Mouse (Mus musculus) left cerebral cortex, postnatal 25 days (tissue): ENCODE results near the gene Morn1. TPM values are rescaled to one million over a fixed set of nuclear protein-coding genes. Genes with fewer than 3 reads are reported as not detected.
A peak's percentile ranks its signal among the peaks of the same experiment; 100 is the strongest.

ENCODE experiments used
- DNase-seq, 2 experiments: peaks; one replicate each; pipeline ENCODE4 v3.0.0; 2022; ENCODE audit warnings: low spot score in 2 of 2, mixed read lengths in 1 of 2
- intact Hi-C: fragments of 180-260 bp; cut with DNase I; formaldehyde crosslinking; loops from one replicate; pipeline ENCODE4 v1.15.1; 2025
- total RNA-seq, 2 experiments: library from RNA; stranded (reverse); gene quantifications; 2 replicates each; pipeline ENCODE4 v1.2.3; 2021

The Morn1 gene
- total RNA-seq, 2 experiments from 2014 or later = 8.6 to 9.7 TPM

GRCm38 (mm10) chr4:155113766-155114410, 27.5 kb downstream of the Morn1 start:
- intact Hi-C loops = no loop called here
- peak in 1 of 2 experiments; percentile 80 for DNase-seq

GRCm38 (mm10) chr4:155116607-155117006, 30.2 kb downstream of the Morn1 start:
- DNase-seq = no peak
- intact Hi-C loops = no loop called here

DNA sequence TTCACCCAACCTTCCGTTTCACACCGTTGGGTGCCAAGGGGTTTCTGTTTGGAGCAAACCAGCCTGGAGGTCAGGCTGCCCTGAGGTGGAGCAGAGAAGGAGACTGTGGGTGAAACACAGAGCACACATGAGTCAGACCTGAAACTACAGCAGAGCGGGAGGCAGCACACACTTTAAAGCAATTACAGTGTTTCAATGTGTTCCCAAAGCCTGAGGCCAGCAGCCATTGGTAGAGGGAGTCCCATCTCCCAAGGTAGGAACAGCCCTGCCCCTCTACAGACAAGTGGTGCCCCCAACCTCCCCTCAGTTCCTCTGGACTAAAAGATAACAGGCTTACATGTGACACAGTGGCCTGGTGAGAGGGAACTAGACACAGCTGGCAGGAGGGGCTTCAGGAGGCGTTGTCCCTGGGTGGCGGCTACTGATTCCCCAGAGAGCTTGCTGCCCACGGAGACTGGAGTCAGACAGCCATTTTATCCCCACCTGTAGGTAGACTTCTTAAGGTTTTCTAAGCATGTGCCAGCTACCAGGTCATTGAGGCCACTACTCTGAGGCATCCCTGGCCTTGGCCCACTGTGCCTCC, 31.1 kb downstream of the Morn1 start:
- intact Hi-C loops = no loop called here
- DNase-seq = no peak

GRCm38 (mm10) chr4:155118278-155118677, 31.9 kb downstream of the Morn1 start:
- DNase-seq = no peak
- intact Hi-C loops = no loop called here

- intact Hi-C loops = loop anchor here (5.0 to 10.0 kb wide), 2 partner anchors 52 to 125 kb away; partner anchors contain the start of gene Faap20
These were observed 33.7 kb downstream of the Morn1 start for GRCm38 (mm10) chr4:155120038-155120437.

DNA sequence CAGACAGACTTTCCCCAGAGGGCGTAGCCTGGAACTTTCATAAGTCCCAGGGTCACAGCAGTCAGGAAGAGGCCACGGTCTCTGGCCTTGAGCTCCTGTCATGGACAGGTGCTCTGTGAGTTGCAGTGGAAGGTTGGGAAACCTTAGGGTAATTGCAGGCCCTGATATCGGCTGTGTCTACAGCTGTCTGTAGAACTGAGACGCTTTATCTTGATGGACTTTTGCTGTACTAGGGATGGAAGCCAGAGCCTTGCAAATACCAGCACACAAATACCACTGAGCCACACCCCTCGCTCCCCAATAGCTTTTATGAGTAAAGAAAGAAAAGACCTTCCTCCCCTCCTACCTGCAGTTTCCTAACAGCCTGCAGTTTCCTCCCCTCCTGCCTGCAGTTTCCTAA, 34.2 kb downstream of the Morn1 start:
- intact Hi-C loops = loop anchor here (5.0 to 10.0 kb wide), 2 partner anchors 52 to 124 kb away; partner anchors contain the start of gene Faap20
- DNase-seq = no peak

More at GRCm38 (mm10) chr4:155120038-155120437, 33.7 kb downstream of the Morn1 start:
- DNase-seq = no peak

- intact Hi-C loops = loop anchor here (5.0 to 10.0 kb wide), 2 partner anchors 51 to 124 kb away; partner anchors contain the start of gene Faap20
- no peak for DNase-seq
These were observed 34.8 kb downstream of the Morn1 start for GRCm38 (mm10) chr4:155121222-155121621.

DNA sequence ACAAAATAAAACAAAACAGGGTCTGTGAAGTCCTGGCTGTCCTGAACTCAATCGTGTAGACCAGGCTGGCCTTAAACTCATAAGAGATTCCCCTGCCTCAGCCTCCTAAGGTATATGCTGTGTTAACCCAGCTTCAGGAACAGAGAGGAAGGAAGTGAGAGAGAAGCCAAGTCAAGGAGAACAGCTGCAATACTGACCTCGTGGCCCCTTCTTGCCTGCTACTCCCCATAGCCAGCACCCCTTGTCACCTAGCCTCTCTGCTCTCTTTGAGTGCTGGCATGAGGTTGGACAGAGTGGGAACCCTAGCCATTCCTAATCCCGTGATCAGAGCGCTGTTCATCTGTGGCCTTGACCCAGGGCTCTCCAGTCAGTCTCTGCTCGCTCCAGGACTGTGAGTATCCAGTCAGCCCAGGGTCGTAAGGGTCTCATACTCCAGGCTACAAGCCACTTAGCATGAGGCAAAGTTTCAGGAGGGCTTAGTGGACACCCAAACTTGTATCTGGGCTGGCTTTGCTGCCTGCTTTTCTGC, 35.6 kb downstream of the Morn1 start:
- DNase-seq = no peak
- intact Hi-C loops = loop anchor here (5.0 to 10.0 kb wide), 2 partner anchors 50 to 123 kb away; partner anchors contain the start of gene Faap20

- intact Hi-C loops = loop anchor here (5.0 to 10.0 kb wide), 2 partner anchors 50 to 122 kb away; partner anchors contain the start of gene Faap20
These were observed 36.2 kb downstream of the Morn1 start for GRCm38 (mm10) chr4:155122444-155123040.

GRCm38 (mm10) chr4:155123868-155124534, 37.6 kb downstream of the Morn1 start:
- no peak for DNase-seq
- intact Hi-C loops = loop anchor here (5.0 to 10.0 kb wide), 2 partner anchors 48 to 121 kb away; partner anchors contain the start of gene Faap20

More at GRCm38 (mm10) chr4:155122444-155123040, 36.2 kb downstream of the Morn1 start:
- peak; percentile 98 to 99 for DNase-seq

GRCm38 (mm10) chr4:155125310-155125709, 38.9 kb downstream of the Morn1 start:
- no peak for DNase-seq
- intact Hi-C loops = loop anchor here (10.0 kb wide), 1 partner anchor 119 kb away; the partner anchor contains the start of gene Faap20

GRCm38 (mm10) chr4:155126194-155126593, 39.8 kb downstream of the Morn1 start:
- intact Hi-C loops = loop anchor here (10.0 kb wide), 1 partner anchor 119 kb away; the partner anchor contains the start of gene Faap20
- no peak for DNase-seq

DNA sequence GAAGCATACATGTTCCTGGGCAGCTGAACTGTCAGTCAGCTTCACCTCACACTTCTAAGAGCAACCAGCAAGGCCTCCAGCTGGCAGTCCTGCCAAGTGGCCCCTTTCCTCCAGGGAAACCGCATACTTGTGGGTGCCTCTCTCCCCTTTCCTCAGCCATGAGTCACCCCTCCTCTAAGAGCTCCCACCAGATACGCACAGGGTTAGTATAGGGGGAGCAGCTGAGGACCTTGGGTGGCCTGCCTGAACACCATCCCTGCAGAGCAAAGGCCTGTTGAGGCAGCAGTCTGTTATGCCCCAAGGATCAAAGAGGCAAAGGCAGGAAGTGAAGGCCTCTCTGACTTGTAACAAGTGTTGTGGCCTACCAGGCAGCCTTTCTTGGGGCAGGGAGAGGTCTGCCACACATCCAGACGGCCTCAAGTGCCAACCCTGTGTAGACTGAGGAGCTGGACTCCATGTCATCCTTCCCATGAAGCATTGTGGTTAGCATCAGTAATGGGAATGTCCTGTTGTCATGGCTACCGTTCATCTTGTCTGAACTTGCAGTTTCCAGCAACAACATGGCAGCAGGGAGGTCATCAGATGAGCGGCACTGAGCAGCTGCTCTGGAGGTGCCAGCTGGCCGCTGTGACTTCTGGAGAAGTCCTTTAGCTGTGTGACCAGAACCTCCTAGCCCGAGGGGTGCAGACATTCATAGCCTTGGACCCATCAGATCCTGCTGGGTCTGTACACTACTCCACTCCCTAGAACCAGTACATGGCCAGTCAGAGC, 40.4 kb downstream of the Morn1 start:
- DNase-seq = no peak
- intact Hi-C loops = loop anchor here (10.0 kb wide), 1 partner anchor 118 kb away; the partner anchor contains the start of gene Faap20

GRCm38 (mm10) chr4:155128411-155128810, 42.0 kb downstream of the Morn1 start:
- intact Hi-C loops = loop anchor here (10.0 kb wide), 1 partner anchor 116 kb away; the partner anchor contains the start of gene Faap20
- DNase-seq = no peak

- intact Hi-C loops = loop anchor here (10.0 kb wide), 1 partner anchor 115 kb away; the partner anchor contains the start of gene Faap20
- peak; percentile 45 to 75 for DNase-seq
These were observed 42.9 kb downstream of the Morn1 start for GRCm38 (mm10) chr4:155129132-155129917.

DNA sequence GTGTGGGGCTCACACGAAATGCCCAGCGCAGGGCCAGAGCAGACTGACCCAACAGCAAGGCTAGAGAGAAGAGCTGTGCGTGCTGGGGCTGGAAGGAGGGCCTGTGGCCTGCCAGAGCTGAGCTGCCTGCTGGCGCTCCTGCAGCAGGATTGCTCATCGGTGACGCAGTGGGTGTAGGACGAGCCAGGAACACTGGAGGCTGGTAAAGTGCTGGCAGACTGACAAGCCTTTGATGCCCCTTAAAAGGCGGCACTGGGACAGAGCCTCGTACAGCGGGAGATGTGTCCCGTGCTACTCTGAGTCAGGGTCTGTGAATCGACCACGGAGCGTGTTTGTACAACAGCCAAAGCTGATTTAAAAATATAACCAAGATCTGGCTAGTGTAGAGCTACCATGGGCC, 43.6 kb downstream of the Morn1 start:
- intact Hi-C loops = loop anchor here (10.0 kb wide), 1 partner anchor 115 kb away; the partner anchor contains the start of gene Faap20
- peak; percentile 87 to 98 for DNase-seq

DNA sequence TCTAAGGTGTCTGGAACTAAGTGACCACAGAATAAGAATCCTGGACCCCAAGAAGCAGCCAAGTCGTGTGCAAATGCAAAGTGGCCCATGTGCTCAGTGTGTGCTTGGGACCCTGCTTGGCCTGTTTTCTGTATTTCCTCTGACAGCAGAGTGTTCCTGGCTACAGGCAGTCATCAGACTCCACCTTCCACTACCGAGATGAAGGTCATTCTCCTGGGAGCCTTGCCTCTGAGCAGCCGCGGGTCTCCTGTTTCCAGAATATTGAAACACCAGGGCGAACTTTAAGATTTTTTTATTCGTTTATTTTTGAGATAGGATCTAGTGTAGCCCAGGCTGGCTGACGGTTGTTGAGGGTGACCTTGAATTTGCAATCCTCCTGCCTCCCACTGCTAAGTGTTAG, 44.2 kb downstream of the Morn1 start:
- intact Hi-C loops = no loop called here
- DNase-seq = no peak

GRCm38 (mm10) chr4:155133188-155133587, 46.8 kb downstream of the Morn1 start:
- DNase-seq = no peak
- intact Hi-C loops = no loop called here
